Comparison of ENCODE assay signal across 12 mouse cellular contexts in the genomic region with DNA sequence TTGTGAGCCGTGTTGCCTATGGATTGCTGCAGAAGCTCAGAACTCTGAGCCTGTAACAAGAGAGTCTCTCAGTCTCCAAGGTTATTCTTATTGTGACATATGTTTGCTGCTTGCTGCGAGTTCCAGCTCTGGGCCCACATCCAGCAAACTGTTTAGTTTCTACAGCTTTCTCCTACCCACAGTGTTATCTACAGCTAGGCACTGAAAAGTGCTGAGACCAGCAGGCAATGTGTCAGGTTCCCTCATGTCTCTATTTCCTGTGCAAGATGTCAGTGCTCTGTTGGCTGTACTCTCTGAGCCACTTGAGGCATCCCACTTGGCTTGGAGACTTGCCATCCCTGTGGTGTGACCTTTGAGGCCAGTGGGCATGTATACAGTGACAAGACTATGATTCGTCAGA. TPM values are rescaled to one million over a fixed set of nuclear protein-coding genes. Genes with fewer than 3 reads are reported as not detected.
DNase-seq lines count a peak whose midpoint lies in the region; ATAC-seq and TF ChIP-seq lines count a peak whose summit lies in the region.
"Had no signal": no experiment of that assay in that cellular context is flagged by ENCODE, and none has a peak within 500 bp of the region (broad histone marks: within the 10 kb centered on the region; RNA-seq: fewer than 3 reads in every experiment).

No protein-coding gene starts in this region.

- 44% methylated on average over 3 of the region's 3 CpGs for WGBS in stomach, postnatal 0 days
- WGBS in liver, postnatal 0 days (ENCODE audit: insufficient replicate concordance), result 54% methylated on average over 3 of the region's 3 CpGs

- no peak for TF ChIP-seq RAD21 in MEL (IDR thresholded peaks at IDR 0.05; ENCODE audit: low read depth, low read length)

- no peaks in the 10 kb centered on the region for H3K27me3 ChIP-seq in MEL (ENCODE audit: control insufficient read depth in 1 of 2, insufficient read depth in 2 of 2, low read length in 2 of 2)
- H3K27me3 ChIP-seq in stomach, postnatal 0 days (ENCODE audit: control insufficient read depth, insufficient read depth, low read length), result no peaks in the 10 kb centered on the region
- H3K27me3 ChIP-seq in liver, postnatal 0 days (ENCODE audit: insufficient read depth, low read length), result no peaks in the 10 kb centered on the region
- H3K27me3 ChIP-seq: liver, embryonic 15.5 days had no signal

- no peak for TF ChIP-seq EP300 in MEL (IDR thresholded peaks at IDR 0.05; ENCODE audit: low read depth in 1 of 2, low read length in 2 of 2)
- no peak for TF ChIP-seq EP300 in stomach, postnatal 0 days (optimal IDR thresholded peaks at IDR 0.05)
- TF ChIP-seq EP300 in liver, postnatal 0 days (IDR thresholded peaks at IDR 0.05; ENCODE audit: low read depth), result no peak

- H3K9me3 ChIP-seq in MEL (replicated peaks; ENCODE audit: insufficient read depth, low read length), result no peaks in the 10 kb centered on the region
- no peaks in the 10 kb centered on the region for H3K9me3 ChIP-seq in stomach, postnatal 0 days (ENCODE audit: control insufficient read depth, low read length)
- H3K9me3 ChIP-seq in liver, postnatal 0 days (ENCODE audit: low read length), result no peaks in the 10 kb centered on the region
- H3K9me3 ChIP-seq: liver, embryonic 15.5 days had no signal

- TF ChIP-seq CTCF in MEL (IDR thresholded peaks at IDR 0.05 in 2 of 3, conservative IDR thresholded peaks at IDR 0.05 in 1 of 3; ENCODE audit: control insufficient read depth in 1 of 3, insufficient read depth in 1 of 3, low read depth in 2 of 3, low read length in 3 of 3, poor library complexity in 1 of 3, severe bottlenecking in 1 of 3), result no peak
- no peak for TF ChIP-seq CTCF in stomach, postnatal 0 days (IDR thresholded peaks at IDR 0.05; ENCODE audit: low read depth)
- no peak for TF ChIP-seq CTCF in liver, postnatal 0 days (IDR thresholded peaks at IDR 0.05; ENCODE audit: low read depth)

- H3K27ac ChIP-seq in MEL (ENCODE audit: control insufficient read depth, low read depth, low read length), result no peak overlapping the region
- H3K27ac ChIP-seq in stomach, postnatal 0 days (replicated peaks), result no peak overlapping the region
- H3K27ac ChIP-seq in liver, postnatal 0 days (ENCODE audit: low read depth), result no peak overlapping the region
- H3K27ac ChIP-seq: liver, embryonic 15.5 days had no signal

- peak; percentile 28 for DNase-seq in MEL (ENCODE audit: low read depth, low spot score)
- DNase-seq in cerebellum, adult 11 months, result peak; percentile 10
- DNase-seq in frontal cortex, postnatal 36 days (ENCODE audit: low spot score in 2 of 2), result peak; percentile 66 to 87
- peak; percentile 63 to 66 for DNase-seq in left cerebral cortex, postnatal 14 days (ENCODE audit: low spot score in 2 of 2)
- DNase-seq in stomach, postnatal 0 days (ENCODE audit: low spot score), result no peak
- no peak for DNase-seq in liver, postnatal 0 days
- DNase-seq in spleen, postnatal 4 days (ENCODE audit: low spot score in 2 of 2), result no peak
- DNase-seq: kidney, adult 9 months; thymus, postnatal 36 days had no signal

- no peak overlapping the region for H3K9ac ChIP-seq in MEL (ENCODE audit: control insufficient read depth, low read depth, low read length, poor library complexity, severe bottlenecking)
- no peak overlapping the region for H3K9ac ChIP-seq in stomach, postnatal 0 days (ENCODE audit: low read length)
- H3K9ac ChIP-seq in liver, postnatal 0 days (replicated peaks), result no peak overlapping the region
- H3K9ac ChIP-seq: liver, embryonic 15.5 days had no signal

- H3K4me1 ChIP-seq in MEL (ENCODE audit: control insufficient read depth in 1 of 2, insufficient read depth in 2 of 2, low read length in 2 of 2), result no peaks in the 10 kb centered on the region
- H3K4me1 ChIP-seq in stomach, postnatal 0 days (replicated peaks; ENCODE audit: control insufficient read depth, insufficient read depth), result no peaks in the 10 kb centered on the region
- no peaks in the 10 kb centered on the region for H3K4me1 ChIP-seq in liver, postnatal 0 days (ENCODE audit: insufficient read depth)
- H3K4me1 ChIP-seq: liver, embryonic 15.5 days had no signal

- H3K36me3 ChIP-seq in MEL (ENCODE audit: control insufficient read depth in 1 of 2, insufficient read depth in 2 of 2, low read length in 2 of 2), result no peaks in the 10 kb centered on the region
- H3K36me3 ChIP-seq in stomach, postnatal 0 days (ENCODE audit: control insufficient read depth, insufficient read depth, low read length), result no peaks in the 10 kb centered on the region
- H3K36me3 ChIP-seq in liver, postnatal 0 days (replicated peaks; ENCODE audit: insufficient read depth, low read length), result no peaks in the 10 kb centered on the region
- H3K36me3 ChIP-seq: liver, embryonic 15.5 days had no signal

- no peak for TF ChIP-seq POLR2A in MEL (IDR thresholded peaks at IDR 0.05; ENCODE audit: control insufficient read depth in 1 of 2, insufficient read depth in 1 of 2, low read depth in 1 of 2, low read length in 2 of 2, poor library complexity in 1 of 2)

- no peak overlapping the region for H3K4me3 ChIP-seq in MEL (ENCODE audit: control insufficient read depth in 1 of 2, insufficient read depth in 1 of 2, low read depth in 2 of 2, low read length in 2 of 2)
- no peak overlapping the region for H3K4me3 ChIP-seq in stomach, postnatal 0 days (ENCODE audit: low read depth, low read length)
- H3K4me3 ChIP-seq in liver, postnatal 0 days (ENCODE audit: low read depth, low read length), result no peak overlapping the region
- H3K4me3 ChIP-seq: erythroblast, embryonic 14.5 days; liver, embryonic 15.5 days had no signal

- H3K79me2 ChIP-seq in MEL (ENCODE audit: control insufficient read depth, insufficient read depth, low read length, poor library complexity), result no peaks in the 10 kb centered on the region

- ATAC-seq in stomach, postnatal 0 days (ENCODE audit: low FRiP score, low TSS enrichment), result no peak
- ATAC-seq in liver, postnatal 0 days, result no peak

- no peak overlapping the region for H3K4me2 ChIP-seq in stomach, postnatal 0 days (replicated peaks; ENCODE audit: low read depth)
- H3K4me2 ChIP-seq in liver, postnatal 0 days (ENCODE audit: low read depth, low read length), result no peak overlapping the region
- H3K4me2 ChIP-seq: liver, embryonic 15.5 days had no signal

- intact Hi-C loops in left cerebral cortex, postnatal 14 days (cut with DNase I), result no loop called here

TF ChIP-seq in MEL, 35 proteins besides CTCF, POLR2A, EP300 and RAD21:
- TF ChIP-seq CHD2 (IDR thresholded peaks at IDR 0.05; ENCODE audit: low read length), result no peak
- TF ChIP-seq ZC3H11A (IDR thresholded peaks at IDR 0.05; ENCODE audit: low read depth, low read length), result no peak
- TF ChIP-seq SIN3A (IDR thresholded peaks at IDR 0.05; ENCODE audit: low read length), result no peak
- TF ChIP-seq TCF12 (IDR thresholded peaks at IDR 0.05; ENCODE audit: low read depth, low read length), result no peak
- TF ChIP-seq POLR2AphosphoS2 (IDR thresholded peaks at IDR 0.05; ENCODE audit: low read length), result no peak
- TF ChIP-seq POLR2AphosphoS5 (IDR thresholded peaks at IDR 0.05; ENCODE audit: borderline replicate concordance, low read depth, low read length), result no peak
- no peak for TF ChIP-seq KAT2A (conservative IDR thresholded peaks at IDR 0.05; ENCODE audit: low read depth, low read length)
- TF ChIP-seq NRF1 (IDR thresholded peaks at IDR 0.05; ENCODE audit: insufficient read depth, low read depth, low read length, poor library complexity, severe bottlenecking), result no peak
- TF ChIP-seq ZMIZ1 (IDR thresholded peaks at IDR 0.05; ENCODE audit: low read depth, low read length), result no peak
- no peak for TF ChIP-seq TAL1 (IDR thresholded peaks at IDR 0.05; ENCODE audit: low read length)
- no peak for TF ChIP-seq SMC3 (IDR thresholded peaks at IDR 0.05; ENCODE audit: low read depth, low read length)
- TF ChIP-seq GABPA (IDR thresholded peaks at IDR 0.05; ENCODE audit: low read depth, low read length), result no peak
- no peak for TF ChIP-seq MYB (IDR thresholded peaks at IDR 0.05; ENCODE audit: low read depth, low read length)
- no peak for TF ChIP-seq MAX (IDR thresholded peaks at IDR 0.05; ENCODE audit: low read length)
- TF ChIP-seq ZKSCAN1 (IDR thresholded peaks at IDR 0.05; ENCODE audit: low read depth, low read length), result no peak
- no peak for TF ChIP-seq USF1 (IDR thresholded peaks at IDR 0.05; ENCODE audit: low read depth, low read length)
- TF ChIP-seq GATA1 (IDR thresholded peaks at IDR 0.05; ENCODE audit: low read depth, low read length), result no peak
- TF ChIP-seq E2F4 (IDR thresholded peaks at IDR 0.05; ENCODE audit: borderline replicate concordance, low read depth, low read length), result no peak
- no peak for TF ChIP-seq NELFE (IDR thresholded peaks at IDR 0.05; ENCODE audit: low read depth, low read length)

RNA-seq across cellular contexts. Expression of a gene that starts 13.8 kb away (rescaled TPM):
- not detected in 2 replicates for total RNA-seq in MEL (2012; rRNA removed)
- not detected for polyA plus RNA-seq in MEL (2012; ENCODE audit: insufficient read depth in 1 of 2, insufficient read length in 2 of 2, low read depth in 1 of 2, low replicate concordance in 2 of 2, missing spikeins in 1 of 2)
- under 1 TPM in 1 of 2 experiments, not detected in 1; 0.11 TPM for total RNA-seq in left cerebral cortex, postnatal 14 days (2021)
- not detected in 2 replicates for polyA plus RNA-seq in stomach, postnatal 0 days (2015; fragmentation: Nextera tagmentation; extraction: Ambion mirVana)
- not detected in 2 replicates for polyA plus RNA-seq in liver, postnatal 0 days (2015; fragmentation: Nextera tagmentation; extraction: Ambion mirVana)
- polyA plus RNA-seq: heart, embryonic 14.5 days; liver, embryonic 15.5 days had no signal

RNA-seq across cellular contexts. Expression of a gene that starts 29.5 kb away (rescaled TPM):
- total RNA-seq in MEL (2012; rRNA removed), result not detected in 2 replicates
- not detected for polyA plus RNA-seq in MEL (2012; ENCODE audit: insufficient read depth in 1 of 2, insufficient read length in 2 of 2, low read depth in 1 of 2, low replicate concordance in 2 of 2, missing spikeins in 1 of 2)
- not detected for total RNA-seq in left cerebral cortex, postnatal 14 days (2021)
- polyA plus RNA-seq in stomach, postnatal 0 days (2015; fragmentation: Nextera tagmentation; extraction: Ambion mirVana), result not detected in 2 replicates
- polyA plus RNA-seq in liver, postnatal 0 days (2015; fragmentation: Nextera tagmentation; extraction: Ambion mirVana), result not detected in 2 replicates
- polyA plus RNA-seq: erythroblast, embryonic 14.5 days; heart, embryonic 14.5 days; liver, embryonic 15.5 days had no signal

RNA-seq across cellular contexts. Expression of a gene that starts 44.3 kb away (rescaled TPM):
- total RNA-seq in MEL (2012; rRNA removed), result not detected in 2 replicates
- not detected for polyA plus RNA-seq in MEL (2012; ENCODE audit: insufficient read depth in 1 of 2, insufficient read length in 2 of 2, low read depth in 1 of 2, low replicate concordance in 2 of 2, missing spikeins in 1 of 2)
- not detected for total RNA-seq in left cerebral cortex, postnatal 14 days (2021)
- polyA plus RNA-seq in stomach, postnatal 0 days (2015; fragmentation: Nextera tagmentation; extraction: Ambion mirVana), result not detected in 2 replicates
- polyA plus RNA-seq in liver, postnatal 0 days (2015; fragmentation: Nextera tagmentation; extraction: Ambion mirVana), result not detected in 2 replicates
- polyA plus RNA-seq: erythroblast, embryonic 14.5 days; heart, embryonic 14.5 days; liver, embryonic 15.5 days had no signal

Comparison
In these comparisons a context has a peak if more than half of its experiments do, and no peak if none do; other contexts are left out.
1. DNase-seq: peak in MEL (single experiment), cerebellum, adult 11 months (single experiment), frontal cortex, postnatal 36 days (2 of 2) and left cerebral cortex, postnatal 14 days (2 of 2); none in stomach, postnatal 0 days (single experiment), liver, postnatal 0 days (single experiment) and spleen, postnatal 4 days (0 of 2).